Mouse (Mus musculus) left cerebral cortex, postnatal 14 days (tissue): ENCODE data around the gene Ei24. TPM values are rescaled to one million over a fixed set of nuclear protein-coding genes. Genes with fewer than 3 reads are reported as not detected.

Source experiments
- DNase-seq, 2 experiments: peaks; one replicate each; pipeline ENCODE4 v3.0.0; 2021 to 2022; ENCODE audit warnings: low spot score in 2 of 2, mixed read lengths in 1 of 2
- intact Hi-C: fragments of 180-260 bp; cut with DNase I; formaldehyde crosslinking; loops from one replicate; pipeline ENCODE4 v1.15.1; 2025
- long read RNA-seq, 2 experiments: library from polyadenylated mRNA; stranded (forward); transcript quantifications; one replicate each; pipeline ENCODE4 v2.0.0; 2021
- total RNA-seq, 2 experiments: library from RNA; stranded (reverse); gene quantifications; 2 replicates each; pipeline ENCODE4 v1.2.3; 2021

The Ei24 gene
- total RNA-seq, result 100 to 1,000 TPM; 126 to 128 TPM
- long read RNA-seq, experiment 1, transcript Ei24-201 (11 exons, 2,220 nt), result major isoform, 103 of 130 reads
- long read RNA-seq, experiment 1, partial matches to known transcripts, result 4 of 130 reads
- long read RNA-seq, experiment 1, other reads (novel, unspliced or antisense), result 19 of 130 reads
- long read RNA-seq, experiment 2, transcript Ei24-201 (11 exons, 2,220 nt), result major isoform, 74 of 103 reads
- long read RNA-seq, experiment 2, transcript Ei24-202 (11 exons, 2,309 nt), result minor isoform, 9 of 103 reads
- long read RNA-seq, experiment 2, partial matches to known transcripts, result 2 of 103 reads
- long read RNA-seq, experiment 2, other reads (novel, unspliced or antisense), result 18 of 103 reads

GRCm38 (mm10) chr9:36796781-36797555 is at the start of gene Ei24:
Gene Ei24 (minus strand): TSS chr9:36797393.
- DNase-seq, result peak; percentile 77 to 88
- intact Hi-C loops, result loop anchor here (5.0 kb wide), 1 partner anchor 35 kb away; no protein-coding TSS in a partner anchor

DNA sequence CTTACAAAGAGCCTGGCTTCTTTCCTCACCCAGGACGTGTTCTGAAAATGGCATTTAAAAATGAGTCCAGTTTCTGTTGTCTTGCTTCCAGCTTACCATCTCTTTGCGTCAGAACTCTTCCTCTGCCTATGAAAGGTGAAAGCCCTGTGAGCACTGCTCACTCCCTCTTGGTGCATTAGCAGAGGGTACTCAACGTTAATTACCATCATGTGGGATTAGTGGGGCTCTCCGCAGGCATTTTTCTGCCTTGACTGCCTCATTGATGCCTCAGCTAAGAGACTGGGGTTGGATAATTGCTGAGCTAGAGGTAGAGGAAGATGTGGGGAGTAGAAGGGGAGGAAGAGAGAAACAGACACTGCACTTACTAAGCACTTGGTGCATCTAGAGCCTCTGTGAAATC is 49.2 kb upstream of the Ei24 start:
- DNase-seq, result no peak

DNA sequence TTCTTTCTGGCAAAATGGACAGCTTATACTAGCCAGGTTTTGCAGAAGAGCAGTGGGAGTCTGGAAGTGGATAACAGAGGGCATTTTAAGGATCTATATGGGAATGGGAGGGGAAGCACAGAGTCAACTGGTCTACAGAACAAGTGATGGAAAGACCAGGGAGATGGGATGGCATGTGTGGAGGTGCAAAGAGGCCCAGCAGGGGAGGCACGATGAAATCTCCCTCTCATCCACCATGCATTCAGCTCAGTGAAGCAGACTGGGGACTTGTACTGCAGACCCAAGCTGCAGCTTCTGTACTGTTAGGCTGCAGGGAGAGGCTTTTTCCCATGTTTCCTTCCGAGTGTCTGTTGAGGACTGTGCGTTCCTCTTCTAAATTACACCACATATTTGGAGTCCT is 36.7 kb upstream of the Ei24 start:
- intact Hi-C loops, result loop anchor here (5.0 kb wide), 1 partner anchor 37 kb away; the partner anchor contains the start of gene Ei24
- peak in 1 of 2 experiments; percentile 14 for DNase-seq

More for the DNA sequence above, 49.2 kb upstream of the Ei24 start:
- intact Hi-C loops, result no loop called here

DNA sequence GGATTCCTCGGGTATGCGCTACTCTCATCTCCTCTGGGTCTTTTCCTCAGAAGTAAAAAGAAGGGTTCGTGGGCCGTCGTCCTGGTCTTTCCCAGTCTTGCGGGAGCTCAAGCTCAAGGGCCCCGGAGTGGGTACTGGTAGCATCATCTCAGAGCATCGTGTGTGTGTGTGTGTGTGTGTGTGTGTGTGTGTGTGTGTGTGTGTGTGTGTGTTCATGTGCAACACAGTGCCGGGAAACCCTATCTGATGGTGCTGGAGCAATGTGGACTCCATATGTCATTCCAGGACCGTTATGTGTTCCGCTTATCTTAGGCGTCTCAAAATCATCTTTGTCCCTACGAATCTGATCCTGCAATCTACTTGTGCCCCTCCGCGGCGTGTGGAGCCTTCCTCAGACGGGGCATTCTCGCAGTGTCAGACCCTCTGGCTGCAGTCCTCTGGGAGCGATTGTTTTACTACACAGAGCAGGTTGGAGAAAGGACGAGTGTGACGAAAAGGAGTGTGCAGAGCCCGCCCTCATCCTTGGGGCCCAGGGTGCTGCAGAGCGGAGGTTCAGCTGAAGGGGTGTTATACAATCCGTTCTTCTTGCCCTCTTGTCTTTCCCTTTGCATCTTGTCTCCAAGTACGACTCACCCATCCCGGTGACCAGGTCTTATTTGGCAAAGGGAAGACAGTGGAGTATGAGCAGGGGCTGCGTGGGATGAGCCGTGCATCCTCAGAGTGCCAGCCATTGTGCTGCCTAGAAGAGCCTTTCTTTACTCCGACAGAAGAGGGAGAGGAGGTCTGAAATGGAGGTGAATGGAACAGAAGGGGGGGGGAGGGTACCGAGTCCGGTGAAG is 36.1 kb upstream of the Ei24 start:
- DNase-seq, result peak; percentile 48 to 66
- intact Hi-C loops, result loop anchor here (5.0 kb wide), 1 partner anchor 36 kb away; the partner anchor contains the start of gene Ei24

GRCm38 (mm10) chr9:36832529-36832928 is 35.3 kb upstream of the Ei24 start:
- peak; percentile 91 to 95 for DNase-seq
- intact Hi-C loops, result loop anchor here (5.0 kb wide), 1 partner anchor 35 kb away; the partner anchor contains the start of gene Ei24

DNA sequence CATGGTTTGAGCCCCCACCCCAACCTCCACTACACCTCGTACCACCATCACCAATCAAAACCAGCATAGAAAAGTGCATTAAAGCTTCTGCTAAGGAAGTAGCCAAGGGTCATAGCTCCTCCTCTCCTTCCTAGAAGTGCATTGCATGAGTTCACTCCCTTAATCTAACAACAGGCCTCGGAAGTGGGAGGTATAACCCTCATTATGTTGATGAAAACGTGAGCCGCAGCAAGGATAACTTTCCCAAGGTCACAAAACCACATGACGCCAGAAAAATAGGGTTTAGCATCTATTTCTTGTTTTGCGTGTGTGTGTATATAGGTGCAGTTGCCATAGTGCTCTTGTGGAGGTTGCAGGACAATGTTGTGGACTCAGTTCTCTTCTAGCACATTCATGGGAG is 34.2 kb upstream of the Ei24 start:
- intact Hi-C loops, result loop anchor here (5.0 kb wide), 1 partner anchor 34 kb away; the partner anchor contains the start of gene Ei24
- DNase-seq, result no peak

DNA sequence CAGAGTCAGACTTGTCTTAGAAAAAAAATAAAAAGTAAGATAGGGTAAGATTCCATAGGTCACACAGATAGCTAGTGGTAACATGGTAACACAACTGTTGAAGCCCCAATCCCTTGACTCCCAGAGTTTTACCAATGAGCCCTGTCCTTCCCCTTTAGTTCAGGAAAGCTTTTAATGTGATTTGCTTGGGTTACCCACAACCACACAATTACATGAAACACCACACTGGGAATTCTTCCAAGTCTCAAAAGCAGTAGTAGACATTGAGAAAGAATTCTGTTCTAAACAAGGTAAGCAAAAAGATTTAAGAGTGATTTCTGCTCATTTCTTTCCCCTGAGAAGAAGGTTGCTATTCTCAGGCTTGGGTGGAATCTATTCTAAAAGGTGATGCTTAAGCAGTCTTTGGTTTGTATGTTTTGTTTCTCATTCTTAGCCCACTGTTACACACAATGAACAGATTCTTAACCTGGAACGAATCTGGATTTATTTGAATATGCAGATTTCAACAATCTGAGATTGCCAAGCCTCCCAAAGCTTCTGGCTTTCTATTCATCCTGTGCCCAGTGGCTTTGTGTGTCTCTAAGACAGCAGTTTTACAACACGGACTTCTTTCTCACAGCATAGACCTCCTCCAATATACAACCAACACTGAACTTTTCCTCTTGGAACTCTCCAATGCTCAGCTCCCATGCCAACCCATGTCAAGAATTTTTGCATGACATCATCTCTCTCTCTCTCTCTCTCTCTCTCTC is 29.6 kb upstream of the Ei24 start:
- intact Hi-C loops, result no loop called here
- DNase-seq, result no peak

GRCm38 (mm10) chr9:36822024-36822423 is 24.8 kb upstream of the Ei24 start:
- DNase-seq, result peak in 1 of 2 experiments; percentile 45
- intact Hi-C loops, result no loop called here

- intact Hi-C loops, result no loop called here
Observed at GRCm38 (mm10) chr9:36821644-36822000, 24.4 kb upstream of the Ei24 start, which contains the start of gene Fez1. Gene Fez1 (plus strand): TSS chr9:36821864.

GRCm38 (mm10) chr9:36820969-36821643 is 23.9 kb upstream of the Ei24 start:
- intact Hi-C loops, result no loop called here
- no peak for DNase-seq

More at GRCm38 (mm10) chr9:36821644-36822000, 24.4 kb upstream of the Ei24 start, which contains the start of gene Fez1:
- DNase-seq, result peak; percentile 92 to 95

GRCm38 (mm10) chr9:36818905-36819304 is 21.7 kb upstream of the Ei24 start:
- intact Hi-C loops, result no loop called here
- no peak for DNase-seq

GRCm38 (mm10) chr9:36814486-36814885 is 17.3 kb upstream of the Ei24 start:
- intact Hi-C loops, result no loop called here
- no peak for DNase-seq

GRCm38 (mm10) chr9:36808126-36808785 is 11.1 kb upstream of the Ei24 start:
- intact Hi-C loops, result no loop called here
- no peak for DNase-seq

GRCm38 (mm10) chr9:36805256-36805975 is 8.2 kb upstream of the Ei24 start:
- no peak for DNase-seq
- intact Hi-C loops, result no loop called here

DNA sequence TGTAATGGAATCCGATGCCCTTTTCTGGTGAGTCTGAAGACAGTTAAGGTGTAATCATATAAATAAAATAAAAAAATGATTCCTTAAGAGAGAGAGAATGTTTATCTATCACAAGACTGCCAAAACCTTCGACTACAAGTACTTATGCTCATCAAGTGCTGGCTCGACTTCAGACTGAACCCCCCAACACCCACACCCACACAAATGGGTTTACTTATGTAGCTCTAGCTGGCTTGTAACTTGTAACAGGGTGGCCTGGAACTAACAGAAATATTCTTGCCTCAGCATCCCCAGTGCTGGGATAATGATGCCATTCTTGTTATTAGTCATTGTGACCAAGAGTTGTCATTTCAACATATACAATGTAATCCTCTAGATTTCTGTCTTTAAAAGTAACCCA is 6.7 kb upstream of the Ei24 start:
- no peak for DNase-seq
- intact Hi-C loops, result no loop called here

DNA sequence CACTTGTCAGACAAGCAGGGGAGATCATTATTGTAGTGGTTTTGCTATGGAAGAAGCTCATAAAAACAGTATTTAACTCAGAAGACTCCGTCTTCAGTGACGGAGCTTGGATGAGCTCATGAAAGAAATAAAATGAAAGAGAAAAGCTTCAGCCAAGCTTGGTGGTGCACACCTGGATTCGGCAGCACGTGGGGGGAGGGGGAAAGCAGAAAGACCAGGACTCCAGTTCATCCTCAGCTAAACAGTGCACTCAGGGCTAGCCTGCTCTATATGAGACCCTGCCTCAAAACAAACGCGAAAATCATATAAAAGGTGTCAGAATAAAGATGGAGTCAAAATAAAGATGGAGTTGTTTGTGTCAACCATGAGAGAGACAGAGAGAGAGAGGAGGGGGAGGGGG is 6.2 kb upstream of the Ei24 start:
- intact Hi-C loops, result no loop called here
- no peak for DNase-seq

GRCm38 (mm10) chr9:36802951-36803350 is 5.8 kb upstream of the Ei24 start:
- no peak for DNase-seq
- intact Hi-C loops, result no loop called here
